Mouse (Mus musculus): ENCODE results near the gene Nsfl1c.

Nsfl1c gene

GRCm38 (mm10) chr2:151543063-151543895 is 49.3 kb downstream of the Nsfl1c start:
- no peak for DNase-seq (ENCODE audit: low spot score)

GRCm38 (mm10) chr2:151544673-151545072 is 50.7 kb downstream of the Nsfl1c start:
- no peak for DNase-seq (ENCODE audit: low spot score)

DNA sequence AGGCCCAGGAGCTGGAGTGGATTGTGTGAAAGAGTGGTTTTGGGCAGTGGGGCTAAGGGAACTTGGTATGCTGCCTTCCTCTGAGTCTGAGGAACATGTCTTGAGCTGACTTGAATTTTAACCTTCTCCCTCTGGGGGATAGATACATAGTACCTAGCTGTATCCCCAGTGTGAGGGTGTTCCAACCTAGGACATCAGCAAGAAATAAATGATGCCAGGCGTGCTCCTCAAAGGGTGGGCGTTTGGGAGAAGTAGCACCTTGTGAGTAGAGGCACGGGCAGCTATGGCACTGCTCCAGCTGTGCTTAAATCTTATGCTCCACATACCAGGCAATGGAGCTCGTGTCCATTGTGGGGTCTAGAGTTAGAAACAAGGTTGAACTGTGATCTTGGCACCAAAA is 52.6 kb downstream of the Nsfl1c start:
- DNase-seq (ENCODE audit: low spot score): no peak

- no peak for DNase-seq (ENCODE audit: low spot score)
Measured at GRCm38 (mm10) chr2:151549615-151550121, 55.7 kb downstream of the Nsfl1c start.
